Mouse (Mus musculus): ENCODE results near the gene Dcst2.
A peak's percentile ranks its signal among the peaks of the same experiment; 100 is the strongest.

The Dcst2 gene

GRCm38 (mm10) chr3:89337062-89337720, 24.6 kb upstream of the Dcst2 start:
- H3K4me3 ChIP-seq (replicated peaks; ENCODE audit: low read length): peak overlapping the region; percentile 88
- H3K27me3 ChIP-seq (ENCODE audit: insufficient read depth, low read length): peaks cover 18% of the 10 kb centered on the region
- peaks cover 81% of the 10 kb centered on the region for H3K4me1 ChIP-seq (replicated peaks; ENCODE audit: low read depth, low read length)
- no peak for TF ChIP-seq CTCF (conservative IDR thresholded peaks at IDR 0.05; ENCODE audit: low read length)
- no peak for TF ChIP-seq NANOG (IDR thresholded peaks at IDR 0.05; ENCODE audit: borderline replicate concordance, low read length)
- no peak for TF ChIP-seq POU5F1 (IDR thresholded peaks at IDR 0.05; ENCODE audit: borderline replicate concordance, low read length)
- peaks cover 42% of the 10 kb centered on the region for H3K36me3 ChIP-seq (ENCODE audit: insufficient read depth, low read length)
- no peaks in the 10 kb centered on the region for H3K9me3 ChIP-seq (ENCODE audit: low read length)

GRCm38 (mm10) chr3:89337721-89338578, 23.8 kb upstream of the Dcst2 start, which contains the start of gene Efna4:
TSS of gene Efna4 (minus strand) at chr3:89338028.
- H3K4me3 ChIP-seq (replicated peaks; ENCODE audit: low read length): peak within 1 kb of the TSS; percentile 88
- TF ChIP-seq NANOG (IDR thresholded peaks at IDR 0.05; ENCODE audit: borderline replicate concordance, low read length) (no peak), CTCF (conservative IDR thresholded peaks at IDR 0.05; ENCODE audit: low read length) (no peak), POU5F1 (IDR thresholded peaks at IDR 0.05; ENCODE audit: borderline replicate concordance, low read length) (no peak)
- H3K36me3 ChIP-seq (ENCODE audit: insufficient read depth, low read length): peaks cover 49% of the 10 kb centered on the region
- peaks cover 74% of the 10 kb centered on the region for H3K4me1 ChIP-seq (replicated peaks; ENCODE audit: low read depth, low read length)
- H3K27me3 ChIP-seq (ENCODE audit: insufficient read depth, low read length): peaks cover 18% of the 10 kb centered on the region
- H3K9me3 ChIP-seq (ENCODE audit: low read length): no peaks in the 10 kb centered on the region

GRCm38 (mm10) chr3:89339416-89339815, 22.4 kb upstream of the Dcst2 start:
- Histone ChIP-seq H3K9me3 (ENCODE audit: low read length) (no peaks in the 10 kb centered on the region), H3K4me3 (replicated peaks; ENCODE audit: low read length) (peak overlapping the region; percentile 88), H3K4me1 (replicated peaks; ENCODE audit: low read depth, low read length) (peaks cover 59% of the 10 kb centered on the region), H3K36me3 (ENCODE audit: insufficient read depth, low read length) (peaks cover 49% of the 10 kb centered on the region), H3K27me3 (ENCODE audit: insufficient read depth, low read length) (peaks cover 9% of the 10 kb centered on the region)
- TF ChIP-seq NANOG (IDR thresholded peaks at IDR 0.05; ENCODE audit: borderline replicate concordance, low read length): no peak
- no peak for TF ChIP-seq POU5F1 (IDR thresholded peaks at IDR 0.05; ENCODE audit: borderline replicate concordance, low read length)
- TF ChIP-seq CTCF (conservative IDR thresholded peaks at IDR 0.05; ENCODE audit: low read length): peak; percentile 100

- no peak for TF ChIP-seq NANOG (IDR thresholded peaks at IDR 0.05; ENCODE audit: borderline replicate concordance, low read length)
- TF ChIP-seq CTCF (conservative IDR thresholded peaks at IDR 0.05; ENCODE audit: low read length): peak; percentile 92
- no peaks in the 10 kb centered on the region for H3K27me3 ChIP-seq (ENCODE audit: insufficient read depth, low read length)
- peaks cover 51% of the 10 kb centered on the region for H3K4me1 ChIP-seq (replicated peaks; ENCODE audit: low read depth, low read length)
These were observed 21.3 kb upstream of the Dcst2 start for GRCm38 (mm10) chr3:89340465-89340864.

GRCm38 (mm10) chr3:89341794-89342193, 20.0 kb upstream of the Dcst2 start:
- TF ChIP-seq CTCF (conservative IDR thresholded peaks at IDR 0.05; ENCODE audit: low read length): no peak
- TF ChIP-seq NANOG (IDR thresholded peaks at IDR 0.05; ENCODE audit: borderline replicate concordance, low read length): no peak
- no peak for TF ChIP-seq POU5F1 (IDR thresholded peaks at IDR 0.05; ENCODE audit: borderline replicate concordance, low read length)
- Histone ChIP-seq H3K4me3 (replicated peaks; ENCODE audit: low read length) (no peak overlapping the region), H3K36me3 (ENCODE audit: insufficient read depth, low read length) (peaks cover 59% of the 10 kb centered on the region), H3K4me1 (replicated peaks; ENCODE audit: low read depth, low read length) (peaks cover 39% of the 10 kb centered on the region), H3K27me3 (ENCODE audit: insufficient read depth, low read length) (peaks cover 2% of the 10 kb centered on the region; the same call in 1 of the 2 replicates), H3K9me3 (ENCODE audit: low read length) (no peaks in the 10 kb centered on the region)

More at GRCm38 (mm10) chr3:89340465-89340864, 21.3 kb upstream of the Dcst2 start:
- H3K9me3 ChIP-seq (ENCODE audit: low read length): no peaks in the 10 kb centered on the region
- H3K4me3 ChIP-seq (replicated peaks; ENCODE audit: low read length): peak overlapping the region; percentile 72
- H3K36me3 ChIP-seq (ENCODE audit: insufficient read depth, low read length): peaks cover 49% of the 10 kb centered on the region

GRCm38 (mm10) chr3:89343279-89343678, 18.5 kb upstream of the Dcst2 start:
- TF ChIP-seq POU5F1 (IDR thresholded peaks at IDR 0.05; ENCODE audit: borderline replicate concordance, low read length): no peak
- TF ChIP-seq CTCF (conservative IDR thresholded peaks at IDR 0.05; ENCODE audit: low read length): no peak
- no peak for TF ChIP-seq NANOG (IDR thresholded peaks at IDR 0.05; ENCODE audit: borderline replicate concordance, low read length)
- no peak overlapping the region for H3K4me3 ChIP-seq (replicated peaks; ENCODE audit: low read length)
- no peaks in the 10 kb centered on the region for H3K9me3 ChIP-seq (ENCODE audit: low read length)
- peaks cover 37% of the 10 kb centered on the region for H3K4me1 ChIP-seq (replicated peaks; ENCODE audit: low read depth, low read length)
- peaks cover 72% of the 10 kb centered on the region for H3K36me3 ChIP-seq (ENCODE audit: insufficient read depth, low read length)
- H3K27me3 ChIP-seq (ENCODE audit: insufficient read depth, low read length): peaks cover 15% of the 10 kb centered on the region

GRCm38 (mm10) chr3:89346815-89347540, 14.8 kb upstream of the Dcst2 start:
- TF ChIP-seq POU5F1 (IDR thresholded peaks at IDR 0.05; ENCODE audit: borderline replicate concordance, low read length) (no peak), NANOG (IDR thresholded peaks at IDR 0.05; ENCODE audit: borderline replicate concordance, low read length) (no peak), CTCF (conservative IDR thresholded peaks at IDR 0.05; ENCODE audit: low read length) (no peak)
- Histone ChIP-seq H3K9me3 (ENCODE audit: low read length) (no peaks in the 10 kb centered on the region), H3K27me3 (ENCODE audit: insufficient read depth, low read length) (peaks cover 45% of the 10 kb centered on the region), H3K4me1 (replicated peaks; ENCODE audit: low read depth, low read length) (peaks cover 30% of the 10 kb centered on the region), H3K36me3 (ENCODE audit: insufficient read depth, low read length) (peaks cover 59% of the 10 kb centered on the region), H3K4me3 (replicated peaks; ENCODE audit: low read length) (no peak overlapping the region)

GRCm38 (mm10) chr3:89347916-89348315, 13.9 kb upstream of the Dcst2 start:
- no peaks in the 10 kb centered on the region for H3K9me3 ChIP-seq (ENCODE audit: low read length)
- peaks cover 50% of the 10 kb centered on the region for H3K36me3 ChIP-seq (ENCODE audit: insufficient read depth, low read length)
- H3K4me1 ChIP-seq (replicated peaks; ENCODE audit: low read depth, low read length): peaks cover 33% of the 10 kb centered on the region
- no peak overlapping the region for H3K4me3 ChIP-seq (replicated peaks; ENCODE audit: low read length)
- TF ChIP-seq CTCF (conservative IDR thresholded peaks at IDR 0.05; ENCODE audit: low read length) (no peak), NANOG (IDR thresholded peaks at IDR 0.05; ENCODE audit: borderline replicate concordance, low read length) (no peak), POU5F1 (IDR thresholded peaks at IDR 0.05; ENCODE audit: borderline replicate concordance, low read length) (no peak)
- peaks cover 55% of the 10 kb centered on the region for H3K27me3 ChIP-seq (ENCODE audit: insufficient read depth, low read length)

Measured in E14TG2a.4 (cell line).